Mouse (Mus musculus) myocyte (in vitro differentiated cells): ENCODE results near the gene Tmem72.

Experiments
- CEBPB ChIP-seq: IDR thresholded peaks from 2 replicates; pipeline ENCODE4 v1.6.1; 2011; ENCODE audit warnings: mild to moderate bottlenecking, moderate library complexity; ENCODE audit not compliant: poor library complexity, insufficient read depth, severe bottlenecking
- E2F4 ChIP-seq: IDR thresholded peaks from one replicate; pipeline ENCODE4 v1.6.1; 2011; ENCODE audit warnings: mild to moderate bottlenecking, control low read depth, moderate library complexity; ENCODE audit not compliant: insufficient read depth
- MAX ChIP-seq: IDR thresholded peaks from one replicate; pipeline ENCODE4 v1.6.1; 2011; ENCODE audit warnings: low read depth, mild to moderate bottlenecking, control low read depth
- MYOD1 ChIP-seq, 3 experiments: IDR thresholded peaks; one replicate each; pipeline ENCODE4 v1.6.1; 2011; ENCODE audit warnings: control low read depth in 2 of 3, low read depth in 2 of 3, mild to moderate bottlenecking in 2 of 3, moderate library complexity in 1 of 3; ENCODE audit not compliant: insufficient read length in 2 of 3, control insufficient read depth in 1 of 3
- MYOG ChIP-seq, 3 experiments: IDR thresholded peaks; one replicate each; pipeline ENCODE4 v1.6.1; 2011; ENCODE audit warnings: control low read depth in 2 of 3, low read depth in 2 of 3, mild to moderate bottlenecking in 2 of 3; ENCODE audit not compliant: insufficient read length in 2 of 3, control insufficient read depth in 1 of 3, insufficient read depth in 1 of 3
- POLR2A ChIP-seq: IDR thresholded peaks from one replicate; pipeline ENCODE4 v1.6.1; 2011; ENCODE audit warnings: low read depth, mild to moderate bottlenecking, control low read depth, moderate library complexity; ENCODE audit not compliant: insufficient read length
- POLR2AphosphoS2 ChIP-seq: IDR thresholded peaks from one replicate; pipeline ENCODE4 v1.6.1; 2011; ENCODE audit warnings: low read depth, control low read depth; ENCODE audit not compliant: insufficient read length
- TCF12 ChIP-seq: IDR thresholded peaks from one replicate; pipeline ENCODE4 v1.6.1; 2011; ENCODE audit warnings: mild to moderate bottlenecking, control low read depth; ENCODE audit not compliant: poor library complexity, insufficient read depth, severe bottlenecking

DNA sequence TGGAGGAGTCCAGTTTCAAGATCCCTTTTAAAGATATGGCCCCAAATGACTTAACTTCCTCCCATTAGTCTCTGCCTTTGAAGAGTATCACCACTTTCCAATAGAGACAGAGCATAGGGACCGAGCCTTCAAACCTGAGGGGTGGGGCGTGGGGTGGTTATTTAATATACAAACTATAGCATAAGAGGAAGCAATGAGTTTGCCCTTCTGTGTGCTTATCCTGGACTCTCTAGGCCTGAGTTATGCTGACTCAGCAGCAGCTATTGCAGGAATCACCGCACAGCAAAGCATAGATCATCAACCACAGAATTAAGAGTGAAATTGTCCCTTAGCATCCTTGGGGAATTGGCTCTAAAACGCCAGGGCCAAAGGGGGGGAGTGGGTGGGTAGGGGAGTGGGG lies 16.9 kb upstream of the Tmem72 start:
- TF ChIP-seq E2F4 (no peak), MYOD1 (IDR thresholded peaks at IDR 0.05; ENCODE audit: control insufficient read depth in 1 of 3, insufficient read length in 2 of 3, low read depth in 2 of 3) (no peak), POLR2A (no peak), MYOG (IDR thresholded peaks at IDR 0.05; ENCODE audit: control insufficient read depth in 1 of 3, insufficient read depth in 1 of 3, insufficient read length in 2 of 3, low read depth in 2 of 3) (no peak), POLR2AphosphoS2 (no peak), TCF12 (no peak), CEBPB (no peak), MAX (no peak)
